Mouse (Mus musculus): ENCODE measurements around the gene Abca4.
"Not testable (repeated sequence)": the region's sequence is repeated elsewhere in the genome, so short reads cannot be mapped to it uniquely, and the experiment has no call there.

Abca4 gene

DNA sequence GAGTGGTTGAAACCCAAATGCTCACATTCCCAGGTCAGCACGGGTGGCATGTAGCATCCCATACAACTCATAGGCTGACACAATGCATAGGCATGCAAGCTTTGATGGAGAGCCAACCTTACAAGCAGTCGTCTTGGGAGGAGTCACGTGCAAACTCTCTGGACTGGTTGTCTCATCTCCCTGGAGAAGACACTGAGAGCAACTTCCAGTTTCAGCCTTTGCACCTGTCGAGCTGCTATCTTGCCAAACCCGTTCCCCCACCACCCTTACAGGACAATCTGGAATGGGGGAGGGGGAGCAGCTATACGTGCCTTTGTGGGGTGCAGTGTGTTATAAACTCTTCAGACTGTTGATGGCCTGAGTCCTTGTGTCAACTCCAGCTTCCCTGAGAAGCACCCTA lies 4.9 kb downstream of the Abca4 start:
- in situ Hi-C loops (cut with MboI; ENCODE audit: low sequenced_read_pairs) = no loop called here

GRCm38 (mm10) chr3:122058439-122059198 lies 14.4 kb downstream of the Abca4 start:
- in situ Hi-C loops (cut with MboI; ENCODE audit: low sequenced_read_pairs) = no loop called here

- in situ Hi-C loops (cut with MboI; ENCODE audit: low sequenced_read_pairs) = no loop called here
Measured at GRCm38 (mm10) chr3:122062586-122062985, 18.3 kb downstream of the Abca4 start.

GRCm38 (mm10) chr3:122064556-122065410 lies 20.5 kb downstream of the Abca4 start:
- in situ Hi-C loops (cut with MboI; ENCODE audit: low sequenced_read_pairs) = no loop called here

- in situ Hi-C loops (cut with MboI; ENCODE audit: low sequenced_read_pairs) = no loop called here
Measured at GRCm38 (mm10) chr3:122071769-122072168, 27.5 kb downstream of the Abca4 start.

GRCm38 (mm10) chr3:122072646-122073571 lies 28.7 kb downstream of the Abca4 start:
- in situ Hi-C loops (cut with MboI; ENCODE audit: low sequenced_read_pairs) = no loop called here

GRCm38 (mm10) chr3:122073595-122073994 lies 29.4 kb downstream of the Abca4 start:
- in situ Hi-C loops (cut with MboI; ENCODE audit: low sequenced_read_pairs) = no loop called here

GRCm38 (mm10) chr3:122074334-122074733 lies 30.1 kb downstream of the Abca4 start:
- in situ Hi-C loops (cut with MboI; ENCODE audit: low sequenced_read_pairs) = no loop called here

GRCm38 (mm10) chr3:122078141-122078540 lies 33.9 kb downstream of the Abca4 start:
- in situ Hi-C loops (cut with MboI; ENCODE audit: low sequenced_read_pairs) = no loop called here

GRCm38 (mm10) chr3:122079172-122079571 lies 34.9 kb downstream of the Abca4 start:
- in situ Hi-C loops (cut with MboI; ENCODE audit: low sequenced_read_pairs) = no loop called here

DNA sequence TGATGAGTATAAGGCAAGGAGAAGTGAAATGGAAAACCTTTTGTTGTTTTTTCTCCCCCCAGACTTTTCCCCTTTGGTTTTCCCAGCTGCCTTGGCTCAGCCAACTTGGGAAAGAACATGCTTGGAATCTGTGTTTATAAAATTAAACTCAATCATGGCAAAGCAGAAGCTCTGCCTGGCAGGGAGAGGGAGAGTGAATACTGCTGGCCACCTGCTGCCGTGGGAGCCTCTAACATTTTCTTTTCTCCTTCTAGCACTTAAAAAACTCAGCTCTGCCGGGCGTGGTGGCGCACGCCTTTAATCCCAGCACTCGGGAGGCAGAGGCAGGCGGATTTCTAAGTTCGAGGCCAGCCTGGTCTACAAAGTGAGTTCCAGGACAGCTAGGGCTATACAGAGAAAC lies 37.4 kb downstream of the Abca4 start:
- in situ Hi-C loops (cut with MboI; ENCODE audit: low sequenced_read_pairs) = not testable (repeated sequence)

DNA sequence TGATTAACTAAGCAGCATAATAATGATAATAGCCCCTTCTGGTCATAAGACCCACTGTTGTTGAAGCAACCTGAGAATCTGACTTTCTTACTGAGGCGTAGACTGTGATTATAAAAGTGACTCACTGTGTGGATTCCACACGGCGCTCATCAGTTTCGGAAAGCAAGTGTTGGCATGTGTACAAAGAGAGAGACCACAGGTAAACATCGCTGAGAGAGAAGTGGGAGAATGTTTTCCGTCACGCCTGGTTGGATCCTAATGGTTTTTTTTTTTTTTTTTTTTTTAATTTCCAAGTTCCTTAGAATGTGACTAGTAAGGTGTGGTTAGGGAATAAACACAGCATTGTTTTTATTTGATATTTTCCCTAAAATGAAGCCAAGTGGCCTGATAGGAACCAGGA lies 38.1 kb downstream of the Abca4 start:
- in situ Hi-C loops (cut with MboI; ENCODE audit: low sequenced_read_pairs) = no loop called here

DNA sequence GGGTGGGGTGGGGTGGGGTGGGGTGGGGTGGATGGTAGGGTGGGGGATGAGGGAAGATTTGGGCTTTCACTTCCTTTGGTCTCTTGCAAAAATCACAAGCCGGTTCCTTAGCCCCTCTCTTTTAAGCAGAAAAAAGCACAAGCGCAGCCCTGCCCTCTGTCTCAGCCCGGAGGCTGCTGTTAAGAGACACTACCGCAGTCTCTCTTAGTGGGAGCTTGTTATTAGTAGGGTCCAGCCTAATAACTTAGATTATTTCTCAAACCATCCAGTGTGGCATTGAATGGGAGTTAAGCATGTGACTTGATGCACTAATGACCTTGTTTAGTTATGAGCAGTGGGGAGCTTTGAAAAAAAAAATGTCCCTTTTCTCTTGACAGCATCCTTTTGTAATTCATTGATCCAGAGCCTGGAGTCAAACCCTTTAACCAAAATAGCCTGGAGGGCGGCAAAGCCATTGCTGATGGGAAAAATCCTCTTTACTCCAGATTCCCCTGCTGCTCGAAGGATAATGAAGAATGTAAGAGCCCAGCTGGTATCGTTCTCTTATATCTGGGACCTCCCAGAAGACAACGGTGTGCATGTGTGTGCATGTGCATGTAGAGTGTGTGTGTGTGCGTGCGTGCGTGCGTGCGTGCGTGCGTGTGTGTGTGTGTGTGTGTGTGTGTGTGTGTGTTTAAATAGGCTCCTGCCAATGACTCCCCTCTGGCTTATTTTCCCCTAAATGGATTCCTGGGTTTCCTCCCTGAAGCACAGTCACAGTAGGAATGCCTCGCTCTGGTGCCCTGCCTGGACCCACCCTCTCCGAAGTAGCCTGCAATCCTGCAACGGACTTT lies 41.1 kb downstream of the Abca4 start:
- in situ Hi-C loops (cut with MboI; ENCODE audit: low sequenced_read_pairs) = no loop called here

GRCm38 (mm10) chr3:122088054-122088681 lies 43.9 kb downstream of the Abca4 start:
- in situ Hi-C loops (cut with MboI; ENCODE audit: low sequenced_read_pairs) = no loop called here

- in situ Hi-C loops (cut with MboI; ENCODE audit: low sequenced_read_pairs) = no loop called here
Measured at GRCm38 (mm10) chr3:122090338-122090737, 46.1 kb downstream of the Abca4 start.

- in situ Hi-C loops (cut with MboI; ENCODE audit: low sequenced_read_pairs) = loop anchor here (10.0 kb wide), 1 partner anchor 125 kb away; no protein-coding TSS in a partner anchor
Measured at GRCm38 (mm10) chr3:122099713-122100112, 55.5 kb downstream of the Abca4 start.

- in situ Hi-C loops (cut with MboI; ENCODE audit: low sequenced_read_pairs) = loop anchor here (10.0 kb wide), 1 partner anchor 127 kb away; no protein-coding TSS in a partner anchor
Measured at GRCm38 (mm10) chr3:122102091-122102490, 57.8 kb downstream of the Abca4 start.

GRCm38 (mm10) chr3:122103864-122104808 lies 59.9 kb downstream of the Abca4 start:
- in situ Hi-C loops (cut with MboI; ENCODE audit: low sequenced_read_pairs) = loop anchor here (10.0 kb wide), 1 partner anchor 129 kb away; no protein-coding TSS in a partner anchor
